Comparison of ENCODE assay signal across 9 mouse cellular contexts in the genomic region with DNA sequence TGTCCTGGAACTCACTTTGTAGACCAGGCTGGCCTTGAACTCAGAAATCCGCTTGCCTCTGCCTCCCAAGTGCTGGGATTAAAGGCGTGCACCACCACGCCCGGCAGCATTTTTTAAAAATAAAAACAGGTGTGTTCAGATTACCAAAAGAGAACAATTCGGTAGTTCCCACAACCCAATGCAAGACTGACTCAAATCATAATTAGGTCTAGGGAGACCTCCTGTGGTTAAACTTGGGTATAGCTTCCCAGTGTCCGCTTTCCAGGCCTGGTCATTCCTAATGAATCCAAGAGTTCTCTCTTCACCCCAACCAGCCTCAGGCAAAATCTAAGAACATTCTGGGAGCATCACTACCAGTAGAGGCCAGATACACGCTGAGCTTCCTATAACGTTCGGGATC. TPM values are rescaled to one million over a fixed set of nuclear protein-coding genes. Genes with fewer than 3 reads are reported as not detected.
DNase-seq lines count a peak whose midpoint lies in the region; ATAC-seq and TF ChIP-seq lines count a peak whose summit lies in the region.
"Had no signal": no experiment of that assay in that cellular context is flagged by ENCODE, and none has a peak within 500 bp of the region (broad histone marks: within the 10 kb centered on the region; RNA-seq: fewer than 3 reads in every experiment).

No protein-coding gene starts in this region.

- no peaks in the 10 kb centered on the region for H3K9me3 ChIP-seq in forebrain, postnatal 0 days (ENCODE audit: low read length)
- no peaks in the 10 kb centered on the region for H3K9me3 ChIP-seq in intestine, embryonic 14.5 days (ENCODE audit: control insufficient read depth, low read length)
- H3K9me3 ChIP-seq in limb, embryonic 10.5 days (replicated peaks), result no peaks in the 10 kb centered on the region
- H3K9me3 ChIP-seq in neural tube, embryonic 11.5 days (ENCODE audit: control insufficient read depth, low read length), result no peaks in the 10 kb centered on the region
- H3K9me3 ChIP-seq: limb, embryonic 13.5 days had no signal

- H3K36me3 ChIP-seq in forebrain, postnatal 0 days (ENCODE audit: insufficient read depth), result no peaks in the 10 kb centered on the region
- H3K36me3 ChIP-seq in intestine, embryonic 14.5 days (ENCODE audit: control insufficient read depth, insufficient read depth, low read length), result no peaks in the 10 kb centered on the region
- H3K36me3 ChIP-seq in limb, embryonic 10.5 days, result no peaks in the 10 kb centered on the region
- H3K36me3 ChIP-seq in neural tube, embryonic 11.5 days (ENCODE audit: control insufficient read depth, insufficient read depth, low read length), result no peaks in the 10 kb centered on the region
- H3K36me3 ChIP-seq: limb, embryonic 13.5 days had no signal

- H3K27ac ChIP-seq in forebrain, postnatal 0 days (ENCODE audit: low read depth, low read length), result no peak overlapping the region
- no peak overlapping the region for H3K27ac ChIP-seq in intestine, embryonic 14.5 days (ENCODE audit: low read depth)
- no peak overlapping the region for H3K27ac ChIP-seq in limb, embryonic 10.5 days
- H3K27ac ChIP-seq in neural tube, embryonic 11.5 days (ENCODE audit: low read depth, low read length), result no peak overlapping the region
- H3K27ac ChIP-seq: limb, embryonic 13.5 days had no signal

- peak; percentile 58 for DNase-seq in right cerebral cortex, adult 18-20 months
- DNase-seq in right cerebral cortex, postnatal 36 days (ENCODE audit: low spot score in 2 of 2), result no peak
- DNase-seq in brain, adult 2 months (ENCODE audit: low read depth, low spot score), result peak; percentile 84
- peak; percentile 80 for DNase-seq in forebrain, postnatal 0 days
- DNase-seq in intestine, embryonic 14.5 days (ENCODE audit: low spot score), result peak; percentile 69
- peak; percentile 54 for DNase-seq in limb, embryonic 10.5 days (ENCODE audit: low spot score)
- DNase-seq in neural tube, embryonic 11.5 days (ENCODE audit: low spot score), result peak; percentile 62
- no peak for DNase-seq in spleen, postnatal 14 days (ENCODE audit: low spot score in 2 of 2)

- 21% methylated on average over 9 of the region's 9 CpGs for WGBS in forebrain, postnatal 0 days
- 24% methylated on average over 9 of the region's 9 CpGs for whole genome bisulfite sequencing in intestine, embryonic 14.5 days
- 31% methylated on average over 9 of the region's 9 CpGs for WGBS in limb, embryonic 10.5 days
- WGBS in neural tube, embryonic 11.5 days, result 29% methylated on average over 9 of the region's 9 CpGs

- ATAC-seq in forebrain, postnatal 0 days, result peak; percentile 62; the same call in 1 of the 2 replicates
- 0 out of 2 replicates have a peak, but pooled peaks have one; percentile 36 for ATAC-seq in intestine, embryonic 14.5 days (replicated peaks; ENCODE audit: low FRiP score, low TSS enrichment, low read depth)
- no peak for ATAC-seq in neural tube, embryonic 11.5 days (ENCODE audit: insufficient read depth, low FRiP score, low TSS enrichment)

- H3K4me1 ChIP-seq in forebrain, postnatal 0 days (ENCODE audit: insufficient read depth), result no peaks in the 10 kb centered on the region
- H3K4me1 ChIP-seq in intestine, embryonic 14.5 days (replicated peaks; ENCODE audit: control insufficient read depth, insufficient read depth, low read length), result peaks cover 3% of the 10 kb centered on the region; the same call in 1 of the 2 replicates
- H3K4me1 ChIP-seq in limb, embryonic 10.5 days, result peaks cover 13% of the 10 kb centered on the region
- H3K4me1 ChIP-seq in neural tube, embryonic 11.5 days (ENCODE audit: control insufficient read depth, insufficient read depth, low read length), result no peaks in the 10 kb centered on the region

- TF ChIP-seq CTCF in forebrain, postnatal 0 days (IDR thresholded peaks at IDR 0.05; ENCODE audit: low read depth), result peak; percentile 83

- H3K27me3 ChIP-seq in forebrain, postnatal 0 days (ENCODE audit: insufficient read depth, low read length), result no peaks in the 10 kb centered on the region
- H3K27me3 ChIP-seq in intestine, embryonic 14.5 days (replicated peaks; ENCODE audit: control insufficient read depth, insufficient read depth, low read length), result no peaks in the 10 kb centered on the region
- no peaks in the 10 kb centered on the region for H3K27me3 ChIP-seq in limb, embryonic 10.5 days (ENCODE audit: low read depth, poor library complexity, severe bottlenecking)
- no peaks in the 10 kb centered on the region for H3K27me3 ChIP-seq in neural tube, embryonic 11.5 days (ENCODE audit: control insufficient read depth, insufficient read depth, low read length)
- H3K27me3 ChIP-seq: limb, embryonic 13.5 days had no signal

- no peak overlapping the region for H3K9ac ChIP-seq in forebrain, postnatal 0 days
- H3K9ac ChIP-seq in intestine, embryonic 14.5 days (ENCODE audit: low read length), result no peak overlapping the region
- no peak overlapping the region for H3K9ac ChIP-seq in neural tube, embryonic 11.5 days (ENCODE audit: low read length)
- H3K9ac ChIP-seq: limb, embryonic 13.5 days had no signal

- no peak overlapping the region for H3K4me2 ChIP-seq in forebrain, postnatal 0 days (ENCODE audit: low read depth)
- no peak overlapping the region for H3K4me2 ChIP-seq in intestine, embryonic 14.5 days (ENCODE audit: low read length)
- no peak overlapping the region for H3K4me2 ChIP-seq in neural tube, embryonic 11.5 days (ENCODE audit: low read depth)
- H3K4me2 ChIP-seq: limb, embryonic 13.5 days had no signal

- no peak overlapping the region for H3K4me3 ChIP-seq in forebrain, postnatal 0 days (ENCODE audit: low read depth, low read length)
- no peak overlapping the region for H3K4me3 ChIP-seq in intestine, embryonic 14.5 days (ENCODE audit: low read depth, low read length)
- H3K4me3 ChIP-seq in limb, embryonic 10.5 days, result no peak overlapping the region
- no peak overlapping the region for H3K4me3 ChIP-seq in neural tube, embryonic 11.5 days (ENCODE audit: low read depth, low read length)
- H3K4me3 ChIP-seq: limb, embryonic 13.5 days had no signal

RNA-seq across cellular contexts. Expression of gene Ypel2, which starts 17.0 kb away (rescaled TPM):
- total RNA-seq in forebrain, postnatal 0 days (2014; rRNA removed), result 5.6 and 6.3 TPM in 2 replicates
- 3.7 and 4.5 TPM in 2 replicates for polyA plus RNA-seq in forebrain, postnatal 0 days (2015; fragmentation: Nextera tagmentation; extraction: Ambion mirVana)
- polyA plus RNA-seq in intestine, embryonic 14.5 days (2014; fragmentation: Nextera tagmentation; extraction: Ambion mirVana), result 5.3 and 5.9 TPM in 2 replicates
- 3.0 and 5.5 TPM in 2 replicates for polyA plus RNA-seq in limb, embryonic 10.5 days (2016; fragmentation: Nextera tagmentation; extraction: Ambion mirVana)
- polyA plus RNA-seq in neural tube, embryonic 11.5 days (2014; fragmentation: Nextera tagmentation; extraction: Ambion mirVana), result 6.1 and 7.0 TPM in 2 replicates

Comparison
In these comparisons a context has a peak if more than half of its experiments do, and no peak if none do; other contexts are left out.
1. DNase-seq: peak in right cerebral cortex, adult 18-20 months (single experiment), brain, adult 2 months (single experiment), forebrain, postnatal 0 days (single experiment), intestine, embryonic 14.5 days (single experiment), limb, embryonic 10.5 days (single experiment) and neural tube, embryonic 11.5 days (single experiment); none in right cerebral cortex, postnatal 36 days (0 of 2) and spleen, postnatal 14 days (0 of 2).